Mouse (Mus musculus) liver, embryonic 13.5 days (tissue): ENCODE measurements around the gene Echs1. TPM values are rescaled to one million over a fixed set of nuclear protein-coding genes. Genes with fewer than 3 reads are reported as not detected.
"Not testable (repeated sequence)": the region's sequence is repeated elsewhere in the genome, so short reads cannot be mapped to it uniquely, and the experiment has no call there.

Experiments
- ATAC-seq: fragments of 200-750 bp; cut with Nextera tagmentation; 2 replicates; pipeline ENCODE4 v1.8.0; 2017; ENCODE audit warnings: low read depth, mild to moderate bottlenecking, moderate number of reproducible peaks, moderate library complexity
- DNase-seq: peaks from one replicate; pipeline ENCODE4 v3.0.0; 2022
- H3K27ac ChIP-seq: fragments of 300-500 bp; sonication (generic); 2 replicates; pipeline ENCODE4 v1.5.1; 2015; ENCODE audit warnings: moderate library complexity, mild to moderate bottlenecking, inconsistent platforms
- H3K27me3 ChIP-seq: fragments of 300-500 bp; sonication (generic); 2 replicates; pipeline ENCODE4 v1.6.1; 2015; ENCODE audit warnings: mild to moderate bottlenecking, inconsistent platforms
- H3K36me3 ChIP-seq: fragments of 300-500 bp; sonication (generic); 2 replicates; pipeline ENCODE4 v1.6.1; 2015; ENCODE audit warnings: mild to moderate bottlenecking, inconsistent platforms
- H3K4me1 ChIP-seq: fragments of 300-500 bp; sonication (generic); replicated peaks from 2 replicates; pipeline ENCODE4 v1.6.1; 2015; ENCODE audit warnings: inconsistent platforms
- H3K4me2 ChIP-seq: fragments of 300-500 bp; sonication (generic); 2 replicates; pipeline ENCODE4 v1.6.1; 2015; ENCODE audit warnings: inconsistent platforms, mild to moderate bottlenecking, moderate library complexity
- H3K4me3 ChIP-seq: fragments of 300-500 bp; sonication (generic); replicated peaks from 2 replicates; pipeline ENCODE4 v1.5.1; 2015; ENCODE audit warnings: mild to moderate bottlenecking, inconsistent platforms
- H3K9ac ChIP-seq: fragments of 300-500 bp; sonication (generic); 2 replicates; pipeline ENCODE4 v1.6.1; 2015; ENCODE audit warnings: mild to moderate bottlenecking, inconsistent platforms
- H3K9me3 ChIP-seq: fragments of 300-500 bp; sonication (generic); replicated peaks from 2 replicates; pipeline ENCODE4 v1.6.1; 2016; ENCODE audit warnings: inconsistent platforms
- WGBS: fragments of 180-500 bp; shearing (Covaris S2); methylation state at CpG from one replicate; pipeline ENCODE4 v1.1.7; 2015; ENCODE audit not compliant: insufficient replicate concordance; 5-methylcytosine and 5-hydroxymethylcytosine counted together
- polyA plus RNA-seq: library from polyadenylated mRNA; unstranded; fragments of >200 nt; fragmentation: Nextera tagmentation; extraction: Ambion mirVana; gene quantifications from 2 replicates; pipeline ENCODE4 v1.2.1, GENCODE M21; 2015

Gene Echs1
- polyA plus RNA-seq, 1 experiment from 2014 or later = 80.0 TPM

GRCm38 (mm10) chr7:140135106-140135770, 19.0 kb upstream of the Echs1 start:
- ATAC-seq (no peak), DNase-seq (no peak)
- Histone ChIP-seq H3K4me2 (no peak overlapping the region), H3K9ac (no peak overlapping the region), H3K36me3 (no peaks in the 10 kb centered on the region), H3K27ac (no peak overlapping the region), H3K9me3 (no peaks in the 10 kb centered on the region), H3K4me1 (peaks cover 9% of the 10 kb centered on the region), H3K27me3 (no peaks in the 10 kb centered on the region), H3K4me3 (no peak overlapping the region)
- WGBS = 65% methylated on average over 5 of the region's 5 CpGs

GRCm38 (mm10) chr7:140134033-140134432, 17.8 kb upstream of the Echs1 start:
- not testable (repeated sequence) for H3K9ac ChIP-seq, H3K9me3 ChIP-seq
- WGBS = 24% methylated on average over 3 of the region's 7 CpGs

GRCm38 (mm10) chr7:140132184-140132583, 15.9 kb upstream of the Echs1 start:
- not testable (repeated sequence) for H3K9me3 ChIP-seq, H3K4me3 ChIP-seq, H3K4me1 ChIP-seq

More at GRCm38 (mm10) chr7:140134033-140134432, 17.8 kb upstream of the Echs1 start:
- not testable (repeated sequence) for H3K4me1 ChIP-seq, H3K27me3 ChIP-seq, ATAC-seq, H3K4me3 ChIP-seq, H3K36me3 ChIP-seq, H3K27ac ChIP-seq, DNase-seq, H3K4me2 ChIP-seq

GRCm38 (mm10) chr7:140127911-140128310, 11.6 kb upstream of the Echs1 start:
- DNase-seq = no peak

More at GRCm38 (mm10) chr7:140132184-140132583, 15.9 kb upstream of the Echs1 start:
- H3K9ac ChIP-seq, H3K36me3 ChIP-seq, ATAC-seq, H3K27me3 ChIP-seq, H3K27ac ChIP-seq, DNase-seq, H3K4me2 ChIP-seq: not testable (repeated sequence)
- WGBS = 69% methylated on average over 7 of the region's 7 CpGs

GRCm38 (mm10) chr7:140126934-140127333, 10.7 kb upstream of the Echs1 start:
- WGBS = 49% methylated on average over 3 of the region's 3 CpGs
- Histone ChIP-seq H3K4me3 (no peak overlapping the region), H3K4me2 (no peak overlapping the region), H3K27me3 (no peaks in the 10 kb centered on the region), H3K9ac (no peak overlapping the region), H3K27ac (no peak overlapping the region), H3K9me3 (no peaks in the 10 kb centered on the region), H3K36me3 (0 out of 2 replicates have a peak, but pooled peaks cover 4% of the 10 kb centered on the region), H3K4me1 (peaks cover 38% of the 10 kb centered on the region)
- ATAC-seq (no peak), DNase-seq (no peak)

More at GRCm38 (mm10) chr7:140127911-140128310, 11.6 kb upstream of the Echs1 start:
- no peak overlapping the region for H3K4me2 ChIP-seq
- no peak overlapping the region for H3K27ac ChIP-seq
- 0 out of 2 replicates have a peak, but pooled peaks cover 4% of the 10 kb centered on the region for H3K36me3 ChIP-seq
- H3K4me3 ChIP-seq = no peak overlapping the region
- WGBS = 44% methylated on average over 2 of the region's 2 CpGs
- peaks cover 33% of the 10 kb centered on the region for H3K4me1 ChIP-seq
- H3K9ac ChIP-seq = no peak overlapping the region
- no peak for ATAC-seq
- no peaks in the 10 kb centered on the region for H3K27me3 ChIP-seq
- H3K9me3 ChIP-seq = no peaks in the 10 kb centered on the region

- Histone ChIP-seq H3K4me1 (peaks cover 38% of the 10 kb centered on the region), H3K27ac (no peak overlapping the region), H3K4me3 (peak overlapping the region; percentile 75), H3K4me2 (peak overlapping the region; percentile 91), H3K36me3 (0 out of 2 replicates have a peak, but pooled peaks cover 4% of the 10 kb centered on the region), H3K27me3 (no peaks in the 10 kb centered on the region), H3K9me3 (no peaks in the 10 kb centered on the region), H3K9ac (peak overlapping the region; percentile 82)
- 0 out of 2 replicates have a peak, but pooled peaks have one; percentile 0 for ATAC-seq
- no peak for DNase-seq
- WGBS = 5% methylated on average over 5 of the region's 5 CpGs
These were observed 9.7 kb upstream of the Echs1 start for GRCm38 (mm10) chr7:140126022-140126350.

GRCm38 (mm10) chr7:140125278-140126021, 9.2 kb upstream of the Echs1 start:
- no peaks in the 10 kb centered on the region for H3K9me3 ChIP-seq
- ATAC-seq (peak; percentile 100), DNase-seq (peak; percentile 92)
- peak overlapping the region; percentile 75 for H3K4me3 ChIP-seq
- no peaks in the 10 kb centered on the region for H3K27me3 ChIP-seq
- peak overlapping the region; percentile 47; the same call in 1 of the 2 replicates for H3K27ac ChIP-seq
- H3K4me1 ChIP-seq = peaks cover 38% of the 10 kb centered on the region
- H3K4me2 ChIP-seq = peak overlapping the region; percentile 91
- whole genome bisulfite sequencing = 1% methylated on average over 40 of the region's 40 CpGs
- 0 out of 2 replicates have a peak, but pooled peaks cover 4% of the 10 kb centered on the region for H3K36me3 ChIP-seq
- H3K9ac ChIP-seq = peak overlapping the region; percentile 82

- Histone ChIP-seq H3K27me3 (no peaks in the 10 kb centered on the region), H3K4me3 (no peak overlapping the region), H3K9me3 (no peaks in the 10 kb centered on the region), H3K27ac (no peak overlapping the region), H3K9ac (no peak overlapping the region), H3K4me2 (no peak overlapping the region), H3K36me3 (no peaks in the 10 kb centered on the region), H3K4me1 (peaks cover 38% of the 10 kb centered on the region)
- 77% methylated on average over 1 of the region's 1 CpGs for WGBS
- ATAC-seq (no peak), DNase-seq (no peak)
These were observed 8.1 kb upstream of the Echs1 start for GRCm38 (mm10) chr7:140124382-140124781.

- 12% methylated on average over 4 of the region's 4 CpGs for WGBS
- ATAC-seq (no peak), DNase-seq (no peak)
- H3K4me2 ChIP-seq = no peak overlapping the region
- H3K36me3 ChIP-seq = no peaks in the 10 kb centered on the region
- H3K4me1 ChIP-seq = peaks cover 33% of the 10 kb centered on the region
- H3K27ac ChIP-seq = no peak overlapping the region
- H3K4me3 ChIP-seq = no peak overlapping the region
- H3K9me3 ChIP-seq = no peaks in the 10 kb centered on the region
- H3K9ac ChIP-seq = no peak overlapping the region
- H3K27me3 ChIP-seq = no peaks in the 10 kb centered on the region
These were observed 6.5 kb upstream of the Echs1 start for GRCm38 (mm10) chr7:140122765-140123164.

GRCm38 (mm10) chr7:140121338-140121910, 5.1 kb upstream of the Echs1 start:
- Histone ChIP-seq H3K36me3 (no peaks in the 10 kb centered on the region), H3K4me1 (peaks cover 34% of the 10 kb centered on the region), H3K9me3 (no peaks in the 10 kb centered on the region), H3K27me3 (no peaks in the 10 kb centered on the region), H3K4me3 (no peak overlapping the region), H3K4me2 (no peak overlapping the region), H3K27ac (no peak overlapping the region), H3K9ac (no peak overlapping the region)
- no peak for ATAC-seq
- 53% methylated on average over 13 of the region's 13 CpGs for WGBS
- DNase-seq = no peak

- ATAC-seq (no peak), DNase-seq (no peak)
- Histone ChIP-seq H3K9me3 (no peaks in the 10 kb centered on the region), H3K27me3 (no peaks in the 10 kb centered on the region), H3K27ac (no peak overlapping the region), H3K4me3 (no peak overlapping the region), H3K4me2 (no peak overlapping the region), H3K36me3 (no peaks in the 10 kb centered on the region), H3K4me1 (peaks cover 33% of the 10 kb centered on the region), H3K9ac (no peak overlapping the region)
- 72% methylated on average over 2 of the region's 2 CpGs for WGBS
These were observed 4.2 kb upstream of the Echs1 start for GRCm38 (mm10) chr7:140120484-140120883.
